Mouse (Mus musculus): ENCODE results near the gene Gm11983. TPM values are rescaled to one million over a fixed set of nuclear protein-coding genes. Genes with fewer than 3 reads are reported as not detected.

Gm11983 gene
- polyA plus RNA-seq (2015; fragmentation: Illumina TruSeq; extraction: RNeasy Lipid Tissue Mini Kit (QIAGEN cat#74804); ENCODE audit: low read depth, low replicate concordance): not detected

GRCm38 (mm10) chr11:6837554-6837953 is at the start of gene Gm11983:
Gm11983 (minus strand) TSS chr11:6837654.

Other genes with a start within 250 kb of the Gm11983 start
- 50.2 TPM for gene Nacad, start 231.6 kb downstream of the Gm11983 start, polyA plus RNA-seq (2015; fragmentation: Illumina TruSeq; extraction: RNeasy Lipid Tissue Mini Kit (QIAGEN cat#74804); ENCODE audit: low read depth, low replicate concordance)
- 32.2 TPM for gene Tbrg4, start 211.6 kb downstream of the Gm11983 start, polyA plus RNA-seq (2015; fragmentation: Illumina TruSeq; extraction: RNeasy Lipid Tissue Mini Kit (QIAGEN cat#74804); ENCODE audit: low read depth, low replicate concordance)
- not detected for gene Wap, start 199.0 kb downstream of the Gm11983 start, polyA plus RNA-seq (2015; fragmentation: Illumina TruSeq; extraction: RNeasy Lipid Tissue Mini Kit (QIAGEN cat#74804); ENCODE audit: low read depth, low replicate concordance)
- 45.2 TPM for gene Ramp3, start 179.1 kb downstream of the Gm11983 start, polyA plus RNA-seq (2015; fragmentation: Illumina TruSeq; extraction: RNeasy Lipid Tissue Mini Kit (QIAGEN cat#74804); ENCODE audit: low read depth, low replicate concordance)
- gene Adcy1, start 225.8 kb upstream of the Gm11983 start, polyA plus RNA-seq (2015; fragmentation: Illumina TruSeq; extraction: RNeasy Lipid Tissue Mini Kit (QIAGEN cat#74804); ENCODE audit: low read depth, low replicate concordance): 175 TPM